In the genomic region with DNA sequence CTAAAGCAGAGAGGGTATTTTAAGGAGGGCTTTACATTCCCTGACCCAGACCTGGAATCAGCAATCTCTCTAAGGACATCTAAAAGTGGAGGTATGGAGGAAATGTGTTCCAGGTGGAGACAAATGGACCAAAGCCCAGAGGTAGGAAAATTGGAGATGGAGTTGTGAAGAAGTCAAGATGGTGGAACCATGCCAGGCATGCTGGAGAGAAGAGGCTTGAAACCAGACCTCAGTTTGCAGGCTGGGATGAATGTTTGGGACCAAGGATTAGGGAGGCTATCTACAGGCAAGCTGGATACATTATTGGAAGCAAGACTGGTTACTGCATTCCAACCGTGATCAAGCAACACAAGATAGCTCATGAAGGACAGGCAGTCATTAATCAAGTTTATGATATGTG, we compare ENCODE assay signal across 25 mouse cellular contexts.
"Had no signal": no experiment of that assay in that cellular context is flagged by ENCODE, and none has a peak within 500 bp of the region (broad histone marks: within the 10 kb centered on the region; RNA-seq: fewer than 3 reads in every experiment).

No protein-coding gene starts in this region.

- H3K9me3 ChIP-seq: heart, embryonic 13.5 days; heart, embryonic 15.5 days; hindbrain, embryonic 12.5 days; hindbrain, embryonic 15.5 days; kidney, embryonic 15.5 days; limb, embryonic 12.5 days; liver, embryonic 12.5 days had no signal

- H3K4me1 ChIP-seq: kidney, embryonic 15.5 days; limb, embryonic 12.5 days; liver, embryonic 12.5 days had no signal

- ATAC-seq: intestine, embryonic 16.5 days; liver, embryonic 12.5 days had no signal

- H3K36me3 ChIP-seq: heart, embryonic 13.5 days; heart, embryonic 15.5 days; hindbrain, embryonic 12.5 days; hindbrain, embryonic 15.5 days; kidney, embryonic 15.5 days; limb, embryonic 12.5 days; liver, embryonic 12.5 days had no signal

- DNase-seq: gastrocnemius, postnatal 14 days; gastrocnemius, postnatal 36 days; heart, adult 11 months; heart, adult 2 months; heart, postnatal 14 days; heart, postnatal 36 days; kidney, adult 11 months; kidney, adult 2 months; kidney, adult 9 months; kidney, postnatal 14 days; kidney, postnatal 36 days; layer of hippocampus, adult 9-11 months; layer of hippocampus, postnatal 36 days; left cerebral cortex, postnatal 4 days had no signal

- H3K27me3 ChIP-seq: heart, embryonic 13.5 days; heart, embryonic 15.5 days; hindbrain, embryonic 12.5 days; hindbrain, embryonic 15.5 days; kidney, embryonic 15.5 days; limb, embryonic 12.5 days; liver, embryonic 12.5 days had no signal

- H3K4me3 ChIP-seq: heart, adult 2 months; heart, embryonic 13.5 days; heart, embryonic 15.5 days; hindbrain, embryonic 12.5 days; hindbrain, embryonic 15.5 days; kidney, embryonic 15.5 days; limb, embryonic 12.5 days; liver, embryonic 12.5 days had no signal

- H3K4me2 ChIP-seq: heart, embryonic 11.5 days; heart, embryonic 13.5 days; heart, embryonic 15.5 days; hindbrain, embryonic 12.5 days; hindbrain, embryonic 15.5 days; kidney, embryonic 15.5 days; limb, embryonic 12.5 days; liver, embryonic 12.5 days had no signal

- H3K9ac ChIP-seq: heart, embryonic 13.5 days; heart, embryonic 15.5 days; hindbrain, embryonic 12.5 days; hindbrain, embryonic 15.5 days; kidney, embryonic 15.5 days; limb, embryonic 12.5 days; liver, embryonic 12.5 days had no signal

- H3K27ac ChIP-seq: heart, adult 2 months; heart, embryonic 13.5 days; heart, embryonic 15.5 days; hindbrain, embryonic 12.5 days; hindbrain, postnatal 0 days; kidney, embryonic 15.5 days; kidney, postnatal 0 days; limb, embryonic 12.5 days; liver, embryonic 12.5 days had no signal
